ENCODE assay signal across 14 mouse cellular contexts in the genomic region with DNA sequence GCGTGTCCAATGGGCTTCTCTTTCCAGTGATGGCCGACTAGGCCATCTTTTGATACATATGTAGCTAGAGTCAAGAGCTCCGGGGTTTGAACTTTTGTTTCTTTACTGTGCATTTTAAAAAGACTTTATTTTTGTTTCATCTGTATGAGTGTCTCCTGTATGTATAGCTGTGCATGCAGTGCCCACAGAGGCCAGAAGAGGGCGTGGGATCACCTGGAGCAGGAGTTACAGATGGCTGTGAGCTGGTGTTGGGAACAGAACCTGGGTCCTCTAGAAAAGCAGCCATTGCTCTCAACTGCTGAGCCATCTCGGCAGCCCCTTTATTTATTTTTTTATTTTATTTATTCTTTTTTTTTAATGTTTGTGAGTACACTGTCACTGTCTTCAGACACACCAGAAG.
A peak's percentile ranks its signal among the peaks of the same experiment; 100 is the strongest.
DNase-seq lines count a peak whose midpoint lies in the region; ATAC-seq and TF ChIP-seq lines count a peak whose summit lies in the region.
"Had no signal": no experiment of that assay in that cellular context is flagged by ENCODE, and none has a peak within 500 bp of the region (broad histone marks: within the 10 kb centered on the region; RNA-seq: fewer than 3 reads in every experiment).

No protein-coding gene starts in this region.

- no peak overlapping the region for H3K4me3 ChIP-seq in kidney, postnatal 0 days (replicated peaks; ENCODE audit: low read depth, low read length)
- no peak overlapping the region for H3K4me3 ChIP-seq in kidney, adult 2 months (ENCODE audit: insufficient read depth, low read depth, low read length)
- no peak overlapping the region for H3K4me3 ChIP-seq in midbrain, postnatal 0 days (ENCODE audit: low read depth, low read length)
- H3K4me3 ChIP-seq in midbrain, embryonic 16.5 days (ENCODE audit: low read depth, low read length): no peak overlapping the region
- H3K4me3 ChIP-seq: forebrain, embryonic 15.5 days; limb, embryonic 12.5 days had no signal

- peak; percentile 28; the same call in 1 of the 2 replicates for TF ChIP-seq CTCF in kidney, postnatal 0 days (IDR thresholded peaks at IDR 0.05; ENCODE audit: low read depth)
- TF ChIP-seq CTCF in kidney, adult 2 months (conservative IDR thresholded peaks at IDR 0.05; ENCODE audit: insufficient read depth, insufficient read length, low read depth, low read length): no peak
- peak; percentile 28 for TF ChIP-seq CTCF in midbrain, postnatal 0 days (IDR thresholded peaks at IDR 0.05)

- no peak for DNase-seq in kidney, postnatal 0 days (ENCODE audit: low spot score)
- DNase-seq in kidney, adult 2 months: no peak
- DNase-seq in midbrain, postnatal 0 days (ENCODE audit: low spot score): no peak
- peak; percentile 20 for DNase-seq in T-cell, adult 2 months (ENCODE audit: low spot score)
- DNase-seq in testis, postnatal 14 days (ENCODE audit: low spot score): peak; percentile 33
- no peak for DNase-seq in embryo, embryonic 11 days
- DNase-seq: adrenal gland, postnatal 14 days; cerebellum, adult 9-11 months; gastrocnemius, postnatal 14 days; heart, postnatal 14 days; lung, postnatal 14 days had no signal

- H3K4me1 ChIP-seq in kidney, postnatal 0 days (replicated peaks; ENCODE audit: insufficient read depth, low read length): no peaks in the 10 kb centered on the region
- H3K4me1 ChIP-seq in kidney, adult 2 months (ENCODE audit: control insufficient read depth, insufficient read depth, low read length): no peaks in the 10 kb centered on the region; the same call in 1 of the 2 replicates
- peaks cover 3% of the 10 kb centered on the region; the same call in 1 of the 2 replicates for H3K4me1 ChIP-seq in midbrain, postnatal 0 days (ENCODE audit: insufficient read depth, low read length)
- no peaks in the 10 kb centered on the region for H3K4me1 ChIP-seq in midbrain, embryonic 16.5 days (ENCODE audit: control insufficient read depth, insufficient read depth, low read length)

- WGBS in kidney, postnatal 0 days: 84% methylated on average over 5 of the region's 5 CpGs
- 86% methylated on average over 5 of the region's 5 CpGs for WGBS in kidney, adult 2 months
- WGBS in midbrain, postnatal 0 days: 82% methylated on average over 4 of the region's 5 CpGs
- 78% methylated on average over 4 of the region's 5 CpGs for WGBS in midbrain, embryonic 16.5 days

- H3K4me2 ChIP-seq in kidney, postnatal 0 days (ENCODE audit: low read length): no peak overlapping the region
- no peak overlapping the region for H3K4me2 ChIP-seq in midbrain, postnatal 0 days (ENCODE audit: low read depth, low read length, poor library complexity, severe bottlenecking)
- no peak overlapping the region for H3K4me2 ChIP-seq in midbrain, embryonic 16.5 days (ENCODE audit: low read length)
- H3K4me2 ChIP-seq: forebrain, embryonic 15.5 days; limb, embryonic 12.5 days had no signal

- no peaks in the 10 kb centered on the region for H3K9me3 ChIP-seq in kidney, postnatal 0 days (replicated peaks; ENCODE audit: low read length)
- no peaks in the 10 kb centered on the region for H3K9me3 ChIP-seq in midbrain, postnatal 0 days (ENCODE audit: low read length)
- H3K9me3 ChIP-seq in midbrain, embryonic 16.5 days (replicated peaks; ENCODE audit: control insufficient read depth, low read length, poor library complexity, severe bottlenecking): no peaks in the 10 kb centered on the region
- H3K9me3 ChIP-seq: forebrain, embryonic 15.5 days; limb, embryonic 12.5 days had no signal

- no peak for TF ChIP-seq POLR2A in kidney, adult 2 months (IDR thresholded peaks at IDR 0.05; ENCODE audit: low read depth, low read length)

- no peak for ATAC-seq in kidney, postnatal 0 days (replicated peaks; ENCODE audit: low FRiP score, low read depth)
- ATAC-seq in midbrain, postnatal 0 days (ENCODE audit: low FRiP score): no peak
- no peak for ATAC-seq in midbrain, embryonic 16.5 days
- ATAC-seq: forebrain, embryonic 15.5 days had no signal

- no peak overlapping the region for H3K9ac ChIP-seq in kidney, postnatal 0 days (ENCODE audit: low read depth, low read length)
- H3K9ac ChIP-seq in midbrain, postnatal 0 days (replicated peaks; ENCODE audit: low read length, poor library complexity, severe bottlenecking): no peak overlapping the region
- no peak overlapping the region for H3K9ac ChIP-seq in midbrain, embryonic 16.5 days (ENCODE audit: low read depth, low read length)
- H3K9ac ChIP-seq: forebrain, embryonic 15.5 days; limb, embryonic 12.5 days had no signal

- H3K36me3 ChIP-seq in kidney, postnatal 0 days (ENCODE audit: insufficient read depth, low read length): no peaks in the 10 kb centered on the region
- no peaks in the 10 kb centered on the region for H3K36me3 ChIP-seq in kidney, adult 2 months (ENCODE audit: control insufficient read depth, insufficient read depth, low read length)
- H3K36me3 ChIP-seq in midbrain, postnatal 0 days (ENCODE audit: insufficient read depth, low read length): no peaks in the 10 kb centered on the region
- H3K36me3 ChIP-seq in midbrain, embryonic 16.5 days (ENCODE audit: control insufficient read depth, insufficient read depth, low read length): no peaks in the 10 kb centered on the region
- H3K36me3 ChIP-seq: forebrain, embryonic 15.5 days had no signal

- H3K27ac ChIP-seq in kidney, postnatal 0 days: no peak overlapping the region
- no peak overlapping the region for H3K27ac ChIP-seq in kidney, adult 2 months (ENCODE audit: insufficient read depth, low read depth, low read length)
- no peak overlapping the region for H3K27ac ChIP-seq in midbrain, postnatal 0 days (ENCODE audit: low read depth, low read length)
- no peak overlapping the region for H3K27ac ChIP-seq in midbrain, embryonic 16.5 days (ENCODE audit: low read length)
- H3K27ac ChIP-seq: forebrain, embryonic 15.5 days; limb, embryonic 12.5 days had no signal

- H3K27me3 ChIP-seq in kidney, postnatal 0 days (ENCODE audit: insufficient read depth, low read length): no peaks in the 10 kb centered on the region
- H3K27me3 ChIP-seq in kidney, adult 2 months (replicated peaks; ENCODE audit: control insufficient read depth, insufficient read depth, low read length): no peaks in the 10 kb centered on the region
- H3K27me3 ChIP-seq in midbrain, postnatal 0 days (ENCODE audit: insufficient read depth, low read length): no peaks in the 10 kb centered on the region
- H3K27me3 ChIP-seq in midbrain, embryonic 16.5 days (ENCODE audit: control insufficient read depth, insufficient read depth, low read depth, low read length): no peaks in the 10 kb centered on the region
- H3K27me3 ChIP-seq: forebrain, embryonic 15.5 days; limb, embryonic 12.5 days had no signal

Comparison
In these comparisons a context has a peak if more than half of its experiments do, and no peak if none do; other contexts are left out.
1. DNase-seq: peak in T-cell, adult 2 months (single experiment) and testis, postnatal 14 days (single experiment); none in kidney, postnatal 0 days (single experiment), kidney, adult 2 months (single experiment), midbrain, postnatal 0 days (single experiment) and embryo, embryonic 11 days (single experiment).